Mouse (Mus musculus) bone marrow macrophage, adult 2 months (primary cell): ENCODE data around the gene Klk15. TPM values are rescaled to one million over a fixed set of nuclear protein-coding genes. Genes with fewer than 3 reads are reported as not detected.

Experiments
- H3K27ac ChIP-seq: 2 replicates; pipeline ENCODE4 v1.5.1; 2012; ENCODE audit warnings: low read depth, low read length; ENCODE audit not compliant: insufficient read depth
- H3K4me1 ChIP-seq: 2 replicates; pipeline ENCODE4 v1.6.1; 2012; ENCODE audit warnings: low read length; ENCODE audit not compliant: control insufficient read depth, insufficient read depth
- H3K4me3 ChIP-seq: 2 replicates; pipeline ENCODE4 v1.5.1; 2012; ENCODE audit warnings: mild to moderate bottlenecking, low read length, moderate library complexity; ENCODE audit not compliant: insufficient read depth
- CTCF ChIP-seq: IDR thresholded peaks from 2 replicates; pipeline ENCODE4 v1.5.1; 2012; ENCODE audit warnings: low read depth, mild to moderate bottlenecking, low read length, moderate library complexity
- POLR2A ChIP-seq: IDR thresholded peaks from 2 replicates; pipeline ENCODE4 v1.6.1; 2012; ENCODE audit warnings: mild to moderate bottlenecking, low read depth, low read length, borderline replicate concordance
- polyA plus RNA-seq: library from polyadenylated mRNA; stranded (reverse); fragments of >200 nt; gene quantifications from 2 replicates; pipeline ENCODE4 v1.2.4, GENCODE M21; 2012; ENCODE audit not compliant: missing spikeins, insufficient read depth, insufficient read length

Gene Klk15
- polyA plus RNA-seq, result not detected in 2 replicates

DNA sequence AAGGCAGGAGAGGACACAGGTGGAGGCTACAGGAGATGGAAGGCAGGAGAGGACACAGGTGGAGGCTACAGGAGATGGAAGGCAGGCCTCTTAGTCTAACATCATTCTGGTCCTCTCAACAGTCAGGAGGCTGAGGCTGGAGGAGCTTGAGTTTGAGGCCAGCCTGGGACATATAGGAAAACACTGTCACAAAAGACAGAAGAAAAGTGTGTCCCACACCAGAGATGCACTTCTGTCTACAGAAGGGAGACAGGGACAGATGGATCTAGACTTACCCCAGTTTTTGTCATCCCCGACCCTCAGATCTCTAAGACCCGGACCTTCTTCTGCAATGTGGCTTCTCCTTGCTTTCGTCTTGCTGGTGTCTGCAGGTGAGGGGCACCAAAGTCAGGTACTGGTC, at the start of gene Klk15:
Gene Klk15, plus strand, starts transcription at position 301 of the 400 bp plus-strand sequence.
- TF ChIP-seq POLR2A (no peak), CTCF (no peak)
- no peaks in the 10 kb centered on the region for H3K4me1 ChIP-seq
- H3K4me3 ChIP-seq, result no peak within 1 kb of the TSS
- no peak within 1 kb of the TSS for H3K27ac ChIP-seq

DNA sequence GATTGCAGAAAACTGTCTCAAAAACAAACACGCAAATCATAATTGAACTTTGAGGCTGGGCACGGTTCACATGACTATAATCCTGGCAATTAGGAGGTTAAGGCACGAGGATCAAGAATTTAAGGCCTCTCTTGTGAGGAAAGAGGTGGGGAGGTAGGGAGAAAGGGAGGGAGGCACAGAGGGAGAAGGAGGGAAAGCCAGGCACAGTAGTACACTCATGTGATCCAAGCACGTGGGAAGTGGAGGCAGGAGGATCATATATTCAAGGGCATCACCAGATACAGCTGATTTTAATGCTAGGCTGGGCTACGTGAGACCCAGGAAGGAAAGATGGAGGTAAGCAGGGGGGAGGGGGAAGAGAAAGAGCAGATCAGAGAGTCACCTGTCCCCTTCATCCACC, 42.2 kb upstream of the Klk15 start:
- TF ChIP-seq CTCF, result no peak
- no peak for TF ChIP-seq POLR2A
- no peak overlapping the region for H3K27ac ChIP-seq
- H3K4me1 ChIP-seq, result no peaks in the 10 kb centered on the region
- H3K4me3 ChIP-seq, result no peak overlapping the region

DNA sequence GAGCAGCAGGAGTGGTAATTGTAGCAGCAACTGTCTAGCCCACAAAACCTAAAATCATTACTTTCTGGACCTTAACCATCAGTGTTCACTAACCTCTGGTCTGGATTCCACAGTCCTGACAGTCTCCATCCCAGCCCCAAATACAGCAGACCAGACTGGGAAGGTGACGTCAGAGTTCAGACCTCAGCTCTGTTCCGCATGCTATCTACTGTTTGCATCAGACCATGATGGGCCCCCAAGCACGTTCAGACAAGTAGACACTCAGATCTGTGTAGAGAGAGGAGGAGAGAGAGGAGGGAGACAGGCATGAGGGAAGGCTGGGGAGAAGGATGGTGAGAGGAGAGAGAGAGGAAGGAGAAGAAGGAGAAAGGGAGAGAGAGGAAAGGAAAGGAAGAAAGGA, 41.8 kb upstream of the Klk15 start:
- no peak for TF ChIP-seq CTCF
- no peak for TF ChIP-seq POLR2A
- H3K4me3 ChIP-seq, result no peak overlapping the region
- H3K4me1 ChIP-seq, result no peaks in the 10 kb centered on the region
- H3K27ac ChIP-seq, result no peak overlapping the region

DNA sequence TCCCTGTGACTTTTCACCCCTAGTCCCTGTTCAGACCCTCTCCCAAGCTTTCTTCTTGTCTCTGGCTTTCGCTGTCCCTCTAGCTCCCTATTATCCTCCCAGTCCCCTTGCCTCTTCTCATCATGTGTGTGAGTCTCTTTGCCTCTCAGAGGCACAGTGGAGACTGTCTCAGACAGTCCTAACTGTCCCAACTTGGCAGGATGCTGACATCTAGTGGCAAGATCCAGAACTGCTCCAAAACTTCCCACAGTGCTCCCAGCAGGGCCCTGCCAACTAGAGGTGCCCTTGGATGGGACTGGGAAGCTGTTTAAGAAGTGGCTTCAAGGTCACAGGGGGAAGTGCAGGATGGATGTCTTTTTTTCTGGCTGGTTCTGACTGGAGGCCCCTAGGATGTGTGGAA, 38.7 kb upstream of the Klk15 start:
- no peak overlapping the region for H3K4me3 ChIP-seq

DNA sequence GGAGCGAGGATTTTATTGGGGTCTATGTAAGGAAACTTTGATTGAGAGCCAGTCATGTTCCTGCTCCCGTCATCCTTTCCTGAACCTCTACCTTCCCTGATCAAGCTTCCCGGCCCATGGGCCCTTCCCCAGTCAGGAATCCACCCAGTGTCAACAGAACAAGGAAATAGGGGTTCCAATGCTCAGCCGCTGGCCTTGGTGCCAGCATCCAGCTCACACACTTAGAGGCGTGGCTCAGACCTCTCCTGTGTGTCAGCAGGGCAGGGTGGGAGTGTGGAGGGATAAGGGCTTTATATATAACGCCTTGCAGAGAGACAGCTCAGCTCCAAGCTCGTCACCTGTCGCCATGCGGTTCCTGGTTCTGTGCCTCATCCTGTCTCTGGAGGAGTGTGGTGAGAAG, 18.7 kb upstream of the Klk15 start:
- H3K27ac ChIP-seq, result no peak overlapping the region
- H3K4me1 ChIP-seq, result peaks cover 5% of the 10 kb centered on the region
- TF ChIP-seq CTCF (no peak), POLR2A (no peak)
- H3K4me3 ChIP-seq, result no peak overlapping the region

More for the DNA sequence above, 38.7 kb upstream of the Klk15 start:
- Histone ChIP-seq H3K27ac (no peak overlapping the region), H3K4me1 (no peaks in the 10 kb centered on the region)
- TF ChIP-seq POLR2A, result no peak
- peak; percentile 57 for TF ChIP-seq CTCF

DNA sequence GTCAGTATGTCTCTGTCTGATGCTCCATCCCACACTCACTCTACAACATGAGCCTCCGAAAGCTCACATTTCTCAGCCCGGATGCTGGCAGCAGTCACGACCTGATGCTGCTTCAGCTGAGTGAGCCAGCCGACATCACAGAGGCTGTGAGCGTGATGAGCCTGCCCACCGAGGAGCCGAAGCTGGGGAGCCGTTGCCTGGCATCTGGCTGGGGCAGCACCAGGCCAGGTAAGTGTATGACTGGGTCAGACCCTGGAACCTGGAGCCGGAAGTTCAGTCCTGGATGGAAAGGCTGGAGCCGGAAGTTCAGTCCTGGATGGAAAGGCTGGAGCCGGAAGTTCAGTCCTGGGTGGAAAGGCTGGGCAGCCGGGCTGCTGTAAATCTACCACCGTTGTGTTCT, 15.1 kb upstream of the Klk15 start:
- H3K27ac ChIP-seq, result no peak overlapping the region
- H3K4me3 ChIP-seq, result no peak overlapping the region
- peaks cover 27% of the 10 kb centered on the region for H3K4me1 ChIP-seq
- no peak for TF ChIP-seq POLR2A
- no peak for TF ChIP-seq CTCF

DNA sequence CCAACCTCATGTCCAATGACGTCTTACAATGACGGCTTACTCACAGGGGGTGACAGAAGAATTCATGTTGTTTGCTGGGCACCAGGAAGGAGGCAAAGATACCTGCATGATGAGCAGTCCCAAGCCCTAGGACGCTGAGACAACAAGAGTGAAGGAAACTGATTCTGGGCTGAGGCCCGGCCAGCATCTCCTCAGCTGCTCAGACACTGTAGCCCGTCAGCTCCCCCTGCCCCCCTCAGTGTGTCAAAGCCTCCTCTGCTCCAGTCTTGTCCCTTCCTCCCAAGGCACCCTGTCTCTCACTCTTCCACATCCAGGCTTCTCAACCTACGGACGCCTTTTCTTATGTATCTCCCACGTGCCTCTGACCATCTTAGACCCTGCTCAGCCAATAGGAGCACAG, 14.7 kb upstream of the Klk15 start:
- no peak for TF ChIP-seq POLR2A
- TF ChIP-seq CTCF, result no peak
- H3K27ac ChIP-seq, result no peak overlapping the region
- peaks cover 27% of the 10 kb centered on the region for H3K4me1 ChIP-seq
- no peak overlapping the region for H3K4me3 ChIP-seq

DNA sequence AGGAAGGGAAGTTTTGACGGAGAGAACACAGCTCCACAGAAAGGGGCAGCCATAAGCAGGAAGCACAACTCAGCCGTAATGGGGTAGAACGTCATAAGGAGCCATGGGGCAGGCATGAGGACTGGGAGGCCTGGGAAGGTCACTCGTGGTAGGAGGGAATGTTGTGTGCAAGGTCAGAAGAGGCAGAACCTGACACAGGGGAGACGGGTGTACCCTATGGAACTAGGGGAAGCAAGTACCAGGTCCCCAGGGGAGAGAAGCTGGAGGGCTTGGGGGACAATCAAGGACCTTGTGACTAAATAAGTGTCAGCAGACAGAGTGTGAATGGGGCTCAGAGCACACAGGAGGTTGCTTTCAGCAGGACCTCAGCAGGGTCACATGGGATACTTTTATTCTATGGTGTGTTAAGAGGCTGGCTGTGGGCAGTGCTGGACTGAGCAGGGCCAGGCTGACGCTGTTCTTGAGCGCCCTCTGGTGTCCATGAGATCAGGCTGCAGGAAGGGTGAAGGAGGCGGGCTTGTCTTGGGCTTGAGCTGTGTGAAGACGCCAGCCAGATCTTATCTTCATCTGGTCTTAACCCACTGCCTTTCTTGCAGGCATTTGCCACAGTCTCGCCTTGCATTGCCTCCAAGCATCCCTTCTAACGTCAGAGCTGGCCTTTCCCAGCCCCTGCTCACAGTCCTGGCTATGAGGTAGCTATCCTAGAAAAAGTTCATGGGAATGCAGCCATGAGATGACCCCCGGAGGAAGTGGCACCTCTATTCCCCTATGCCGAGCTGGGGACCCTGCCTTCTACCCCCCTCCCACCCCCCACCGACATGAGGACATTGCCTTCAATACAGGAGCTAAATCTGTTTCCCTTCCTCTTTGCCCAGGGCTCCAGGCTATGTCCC, 13.7 kb upstream of the Klk15 start:
- Histone ChIP-seq H3K4me3 (no peak overlapping the region), H3K4me1 (peaks cover 27% of the 10 kb centered on the region), H3K27ac (peak overlapping the region; percentile 79)
- TF ChIP-seq POLR2A, result no peak
- peak; percentile 58 for TF ChIP-seq CTCF

DNA sequence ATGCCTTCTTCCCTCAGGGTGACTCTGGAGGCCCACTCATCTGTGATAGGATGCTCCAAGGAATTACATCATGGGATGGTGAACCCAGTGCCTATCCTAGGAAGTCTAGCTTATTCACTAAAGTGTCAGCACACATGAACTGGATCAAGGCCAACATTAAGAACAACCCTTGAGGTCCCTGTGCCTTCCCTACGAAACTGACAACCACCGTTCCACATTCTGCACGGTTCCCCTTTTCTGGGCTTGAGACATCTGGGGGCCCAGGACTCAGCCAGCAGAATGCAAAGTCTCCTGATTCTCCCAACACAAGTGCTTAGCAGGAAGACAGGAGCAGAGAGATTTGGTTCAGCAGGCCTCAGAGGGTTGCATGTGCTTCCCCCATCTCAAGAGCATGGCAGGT, 13.0 kb upstream of the Klk15 start:
- peak overlapping the region; percentile 93 for H3K27ac ChIP-seq
- TF ChIP-seq CTCF (no peak), POLR2A (no peak)
- H3K4me1 ChIP-seq, result peaks cover 27% of the 10 kb centered on the region
- H3K4me3 ChIP-seq, result peak overlapping the region; percentile 11; the same call in 1 of the 2 replicates

DNA sequence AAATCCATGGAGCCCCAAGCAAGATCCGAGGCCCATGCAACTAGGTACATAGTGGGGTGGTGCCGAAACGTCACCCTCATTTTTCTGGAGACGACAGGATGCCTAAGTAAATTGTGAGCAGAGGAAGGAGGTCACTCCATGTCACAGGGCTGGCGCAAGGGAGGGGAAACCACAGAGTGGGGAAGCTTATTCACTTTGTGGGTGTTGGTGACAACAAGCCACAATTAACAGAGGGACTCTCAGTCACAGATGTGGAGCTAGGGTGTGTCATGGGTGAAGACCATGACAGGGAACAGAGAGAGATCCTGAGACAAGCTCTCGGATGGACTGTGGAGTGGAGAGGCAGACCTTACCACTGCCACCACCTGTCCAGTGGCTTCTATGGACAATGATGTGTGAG, 12.5 kb upstream of the Klk15 start:
- TF ChIP-seq POLR2A (no peak), CTCF (no peak)
- H3K4me3 ChIP-seq, result peak overlapping the region; percentile 11; the same call in 1 of the 2 replicates
- peak overlapping the region; percentile 93 for H3K27ac ChIP-seq
- H3K4me1 ChIP-seq, result peaks cover 27% of the 10 kb centered on the region

DNA sequence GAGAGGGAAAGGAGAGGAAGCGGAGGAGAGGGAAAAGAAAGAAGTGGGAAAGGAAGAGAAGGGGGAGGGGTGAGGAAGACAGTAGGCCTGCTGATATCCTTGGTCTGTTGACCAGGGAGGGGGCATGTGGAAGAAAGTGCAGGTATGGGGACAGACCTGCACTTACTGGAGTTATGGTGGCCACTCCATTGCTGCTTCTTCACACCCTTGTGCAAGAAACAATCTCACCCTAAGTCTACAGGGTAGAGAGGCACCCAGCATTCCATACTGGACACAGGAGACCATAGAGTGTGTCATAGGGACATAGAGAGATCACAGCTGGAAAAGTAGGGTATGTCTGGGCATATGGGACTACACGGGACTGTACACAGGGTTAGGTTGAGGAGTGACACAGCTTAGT, 11.6 kb upstream of the Klk15 start:
- Histone ChIP-seq H3K27ac (no peak overlapping the region), H3K4me1 (peaks cover 27% of the 10 kb centered on the region), H3K4me3 (no peak overlapping the region)
- no peak for TF ChIP-seq CTCF
- no peak for TF ChIP-seq POLR2A
